Mouse (Mus musculus) ES-Bruce4 (cell line): ENCODE measurements at regions not wholly inside any gene's neighbourhood (a gene's known extent, or its start where the extent isn't known, plus 50 kb on each side); places are given as distances from the start of the nearest gene placed in this dataset.

Experiments used
- H3K27ac ChIP-seq: 2 replicates; pipeline ENCODE4 v1.5.1; 2012; ENCODE audit warnings: low read length, inconsistent platforms; ENCODE audit not compliant: insufficient read depth
- H3K27me3 ChIP-seq: 2 replicates; pipeline ENCODE4 v1.6.1; 2012; ENCODE audit warnings: mild to moderate bottlenecking, low read length, inconsistent platforms; ENCODE audit not compliant: control insufficient read depth, poor library complexity, insufficient read depth, severe bottlenecking
- H3K36me3 ChIP-seq: 2 replicates; pipeline ENCODE4 v1.6.1; 2012; ENCODE audit warnings: inconsistent platforms, mild to moderate bottlenecking, low read length, moderate library complexity; ENCODE audit not compliant: control insufficient read depth, poor library complexity, insufficient read depth, severe bottlenecking
- H3K4me1 ChIP-seq: one replicate; pipeline ENCODE4 v1.8.1; 2011; ENCODE audit warnings: low read length; ENCODE audit not compliant: control insufficient read depth, insufficient read depth
- H3K4me3 ChIP-seq: 2 replicates; pipeline ENCODE4 v1.5.1; 2011; ENCODE audit warnings: low read depth, mild to moderate bottlenecking, low read length
- H3K9ac ChIP-seq: 2 replicates; pipeline ENCODE4 v1.6.1; 2012; ENCODE audit warnings: low read depth, mild to moderate bottlenecking, inconsistent platforms; ENCODE audit not compliant: poor library complexity, severe bottlenecking
- H3K9me3 ChIP-seq: replicated peaks from 2 replicates; pipeline ENCODE4 v1.6.1; 2012; ENCODE audit warnings: mild to moderate bottlenecking, low read length, inconsistent platforms; ENCODE audit not compliant: control insufficient read depth, poor library complexity, insufficient read depth, severe bottlenecking
- CTCF ChIP-seq: IDR thresholded peaks from one replicate; pipeline ENCODE4 v1.8.1; 2011; ENCODE audit warnings: low read depth, low read length
- EP300 ChIP-seq: IDR thresholded peaks from 2 replicates; pipeline ENCODE4 v1.6.1; 2011; ENCODE audit warnings: low read depth, low read length; ENCODE audit not compliant: insufficient read depth
- POLR2A ChIP-seq: IDR thresholded peaks from one replicate; pipeline ENCODE4 v1.8.1; 2011; ENCODE audit warnings: low read length; ENCODE audit not compliant: insufficient read depth

DNA sequence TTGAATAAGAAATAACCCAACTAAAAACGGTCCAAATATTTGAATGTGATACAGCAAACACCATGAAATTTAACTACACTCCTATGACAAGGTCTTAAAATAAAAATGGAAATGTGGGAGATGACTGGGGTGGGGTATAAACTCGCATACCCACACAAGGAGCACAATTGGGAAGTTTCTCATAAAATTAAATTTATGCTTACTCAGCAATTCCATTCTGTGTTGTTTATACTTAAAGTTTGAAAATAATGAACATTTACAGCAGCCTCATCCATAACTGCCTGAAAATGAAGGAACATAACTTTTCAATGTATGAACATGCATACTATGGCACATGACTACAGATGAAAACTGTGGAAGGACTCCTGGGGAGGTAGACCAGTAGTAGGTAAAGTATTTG lies 384.5 kb upstream of the Nox3 start:
- Histone ChIP-seq H3K9ac (no peak overlapping the region), H3K27ac (no peak overlapping the region), H3K4me1 (no peaks in the 10 kb centered on the region), H3K36me3 (no peaks in the 10 kb centered on the region), H3K4me3 (no peak overlapping the region), H3K9me3 (no peaks in the 10 kb centered on the region), H3K27me3 (no peaks in the 10 kb centered on the region)
- no peak for TF ChIP-seq EP300
- TF ChIP-seq CTCF = no peak

DNA sequence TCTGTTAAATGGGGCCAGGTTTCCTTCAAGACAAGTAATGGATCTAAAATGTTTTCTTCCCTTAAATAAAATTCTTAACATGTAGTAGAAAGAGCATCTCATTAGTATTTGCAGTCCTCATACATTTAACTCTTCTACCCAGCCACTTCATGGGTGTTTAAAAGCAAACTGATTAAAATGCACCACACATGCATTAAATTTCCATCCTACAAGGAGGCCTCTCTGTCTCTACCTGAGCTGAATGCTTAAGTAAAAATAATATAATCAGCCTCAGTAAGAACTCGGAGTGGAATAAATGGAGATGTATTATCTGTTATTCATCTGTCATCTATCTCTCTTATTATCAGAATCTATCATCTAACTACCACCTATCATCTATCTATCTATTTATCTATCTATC lies 398.6 kb upstream of the Nox3 start:
- Histone ChIP-seq H3K4me3 (no peak overlapping the region), H3K4me1 (peaks cover 2% of the 10 kb centered on the region), H3K9me3 (no peaks in the 10 kb centered on the region)

DNA sequence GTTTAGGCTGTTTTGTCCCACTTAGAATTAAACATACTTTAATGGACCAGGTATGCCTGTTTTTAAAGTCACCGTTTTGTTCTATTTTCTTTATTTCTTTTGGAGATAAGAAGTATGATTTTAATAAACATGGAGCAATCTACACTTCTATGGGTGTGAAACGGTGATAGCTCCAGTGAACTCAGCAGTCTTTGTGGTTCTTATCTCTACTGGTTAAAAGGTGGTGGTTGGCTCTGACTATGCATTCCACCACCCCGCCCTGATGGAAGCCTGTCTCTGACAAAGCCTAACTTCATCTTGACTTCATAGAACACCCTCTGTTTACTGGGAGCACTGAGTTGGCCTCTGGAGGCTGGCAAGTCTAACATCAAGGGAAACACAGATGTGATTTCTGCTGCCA lies 407.3 kb upstream of the Nox3 start:
- Histone ChIP-seq H3K4me3 (no peak overlapping the region), H3K27me3 (no peaks in the 10 kb centered on the region), H3K4me1 (no peaks in the 10 kb centered on the region), H3K9me3 (no peaks in the 10 kb centered on the region), H3K36me3 (no peaks in the 10 kb centered on the region), H3K27ac (no peak overlapping the region), H3K9ac (no peak overlapping the region)
- no peak for TF ChIP-seq POLR2A
- TF ChIP-seq CTCF = no peak
- TF ChIP-seq EP300 = no peak

More for the DNA sequence above, 398.6 kb upstream of the Nox3 start:
- Histone ChIP-seq H3K27ac (no peak overlapping the region), H3K9ac (no peak overlapping the region), H3K36me3 (no peaks in the 10 kb centered on the region), H3K27me3 (no peaks in the 10 kb centered on the region; the same call in 1 of the 2 replicates)
- TF ChIP-seq CTCF (no peak), EP300 (no peak), POLR2A (no peak)

DNA sequence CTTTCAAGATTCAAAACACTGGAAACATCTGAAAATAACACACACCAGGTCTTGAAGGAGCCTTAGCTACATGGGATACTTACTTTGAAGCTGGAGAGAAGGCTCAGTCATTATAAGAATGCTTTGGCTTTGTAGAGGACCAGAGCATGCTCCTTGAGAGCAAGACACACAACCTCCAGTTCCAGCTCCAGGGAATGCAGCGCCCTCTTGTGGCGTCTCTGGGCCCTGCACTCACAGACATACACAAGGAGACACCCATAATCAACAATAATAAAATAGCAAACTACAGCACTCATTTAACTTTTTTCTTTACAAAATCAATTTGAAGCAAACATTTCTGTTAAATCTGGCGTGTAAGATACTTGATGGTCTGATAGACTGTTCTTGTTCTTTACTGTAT lies 413.2 kb upstream of the Nox3 start:
- no peaks in the 10 kb centered on the region for H3K4me1 ChIP-seq
- no peak overlapping the region for H3K27ac ChIP-seq
- no peak overlapping the region for H3K4me3 ChIP-seq
- H3K27me3 ChIP-seq = no peaks in the 10 kb centered on the region
- H3K36me3 ChIP-seq = no peaks in the 10 kb centered on the region
- H3K9ac ChIP-seq = no peak overlapping the region
- no peaks in the 10 kb centered on the region for H3K9me3 ChIP-seq
- no peak for TF ChIP-seq POLR2A
- no peak for TF ChIP-seq EP300
- TF ChIP-seq CTCF = peak; percentile 95

DNA sequence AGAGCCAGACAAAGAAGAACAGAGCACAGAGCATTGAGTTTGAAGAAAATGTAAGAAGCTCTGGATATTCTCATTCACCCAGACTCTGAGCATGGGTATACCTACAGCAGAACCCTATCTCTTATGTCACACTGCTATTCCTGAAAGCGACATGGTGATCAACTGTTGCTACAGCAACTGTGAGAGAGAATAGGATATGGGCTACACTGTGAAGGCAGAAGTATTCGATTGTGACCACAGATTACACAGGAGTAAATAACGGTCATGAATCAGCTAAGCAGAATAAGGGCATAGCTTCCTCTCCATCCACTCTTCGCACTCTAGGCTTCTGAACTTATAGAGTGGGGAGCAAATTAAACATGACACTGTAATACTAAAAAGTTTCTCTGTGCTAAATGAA lies 417.0 kb upstream of the Nox3 start:
- Histone ChIP-seq H3K9ac (no peak overlapping the region), H3K4me3 (no peak overlapping the region), H3K9me3 (no peaks in the 10 kb centered on the region), H3K27ac (no peak overlapping the region), H3K36me3 (no peaks in the 10 kb centered on the region), H3K4me1 (no peaks in the 10 kb centered on the region), H3K27me3 (no peaks in the 10 kb centered on the region)
- TF ChIP-seq POLR2A (no peak), CTCF (no peak)

GRCm38 (mm10) chr17:4116476-4116875 lies 420.4 kb upstream of the Nox3 start:
- no peak overlapping the region for H3K9ac ChIP-seq
- H3K4me1 ChIP-seq = no peaks in the 10 kb centered on the region
- no peak overlapping the region for H3K27ac ChIP-seq
- no peaks in the 10 kb centered on the region for H3K27me3 ChIP-seq
- no peaks in the 10 kb centered on the region for H3K36me3 ChIP-seq
- no peak for TF ChIP-seq EP300
- TF ChIP-seq CTCF = no peak
- no peak overlapping the region for H3K4me3 ChIP-seq
- H3K9me3 ChIP-seq = no peaks in the 10 kb centered on the region

DNA sequence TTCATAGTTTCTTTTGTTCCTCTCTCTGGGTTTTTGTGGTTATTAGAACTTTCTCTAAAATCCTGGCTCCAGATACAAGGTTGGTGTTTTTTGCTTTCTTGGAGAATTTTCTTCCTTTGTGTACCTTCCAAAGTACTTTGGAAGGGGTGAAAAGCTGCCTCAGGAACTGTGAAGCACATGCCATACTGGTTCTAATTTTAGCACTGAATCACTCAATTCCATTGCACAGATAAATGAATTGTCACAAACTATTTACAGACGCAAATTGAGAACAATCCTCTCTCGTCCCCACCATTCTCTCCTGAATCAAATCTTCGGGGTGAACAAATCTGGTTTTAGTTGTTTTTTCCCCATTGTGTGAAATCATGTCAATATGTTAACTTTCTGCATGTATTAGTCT lies 437.6 kb upstream of the Nox3 start:
- TF ChIP-seq CTCF (no peak), EP300 (no peak), POLR2A (no peak)
- Histone ChIP-seq H3K9ac (no peak overlapping the region), H3K4me1 (no peaks in the 10 kb centered on the region), H3K4me3 (no peak overlapping the region), H3K9me3 (no peaks in the 10 kb centered on the region), H3K27ac (no peak overlapping the region), H3K27me3 (no peaks in the 10 kb centered on the region; the same call in 1 of the 2 replicates), H3K36me3 (no peaks in the 10 kb centered on the region)
